8 mouse cellular contexts compared by ENCODE assay signal in genomic region chr8:92771856-92772650, GRCm38 (mm10). TPM values are rescaled to one million over a fixed set of nuclear protein-coding genes. Genes with fewer than 3 reads are reported as not detected.
DNase-seq lines count a peak whose midpoint lies in the region; ATAC-seq and TF ChIP-seq lines count a peak whose summit lies in the region.

No protein-coding gene starts in this region.

- no peaks in the 10 kb centered on the region for H3K36me3 ChIP-seq in thymus, adult 2 months (ENCODE audit: control insufficient read depth, insufficient read depth, low read length)
- no peaks in the 10 kb centered on the region for H3K36me3 ChIP-seq in liver, embryonic 13.5 days

- H3K27ac ChIP-seq in thymus, adult 2 months (ENCODE audit: control insufficient read depth, insufficient read depth, low read length), result no peak overlapping the region
- H3K27ac ChIP-seq in liver, embryonic 13.5 days, result no peak overlapping the region

- no peaks in the 10 kb centered on the region for H3K9me3 ChIP-seq in liver, embryonic 13.5 days (replicated peaks)

- no peak for TF ChIP-seq CTCF in thymus, adult 2 months (IDR thresholded peaks at IDR 0.05; ENCODE audit: borderline replicate concordance, control insufficient read depth, extremely low read depth, insufficient read depth, low read length, poor library complexity)

- H3K4me3 ChIP-seq in thymus, adult 2 months (ENCODE audit: control insufficient read depth, insufficient read depth, low read length), result peak overlapping the region; percentile 20; the same call in 1 of the 2 replicates
- H3K4me3 ChIP-seq in liver, embryonic 13.5 days (replicated peaks), result peak overlapping the region; percentile 14; the same call in 1 of the 2 replicates

- WGBS in thymus, adult 2 months, result 48% methylated on average over 14 of the region's 14 CpGs
- 33% methylated on average over 14 of the region's 14 CpGs for WGBS in liver, embryonic 13.5 days (ENCODE audit: insufficient replicate concordance)

- no peak overlapping the region for H3K9ac ChIP-seq in liver, embryonic 13.5 days

- peak overlapping the region; percentile 24; the same call in 1 of the 2 replicates for H3K4me2 ChIP-seq in liver, embryonic 13.5 days

- no peak for ATAC-seq in liver, embryonic 13.5 days (ENCODE audit: low read depth)
- no peak for ATAC-seq in erythroid progenitor cell, adult 5-6 weeks (replicated peaks; ENCODE audit: low FRiP score, poor library complexity, severe bottlenecking)

- DNase-seq in adrenal gland, postnatal 14 days, result peak; percentile 25
- DNase-seq in adrenal gland, adult 8-10 months, result no peak
- peak; percentile 25 for DNase-seq in thymus, adult 2 months
- no peak for DNase-seq in thymus, adult 18-20 months
- no peak for DNase-seq in liver, embryonic 13.5 days
- no peak for DNase-seq in frontal cortex, postnatal 14 days (ENCODE audit: low spot score in 2 of 2)
- no peak for DNase-seq in cerebellum, postnatal 10 days

- no peaks in the 10 kb centered on the region for H3K4me1 ChIP-seq in thymus, adult 2 months (replicated peaks; ENCODE audit: control insufficient read depth, insufficient read depth, low read length)
- H3K4me1 ChIP-seq in liver, embryonic 13.5 days (replicated peaks), result no peaks in the 10 kb centered on the region

- no peak for TF ChIP-seq POLR2A in thymus, adult 2 months (IDR thresholded peaks at IDR 0.05; ENCODE audit: control insufficient read depth, extremely low read depth, insufficient read depth, low read length, poor library complexity)

- H3K27me3 ChIP-seq in thymus, adult 2 months (ENCODE audit: control insufficient read depth, insufficient read depth, low read length), result no peaks in the 10 kb centered on the region
- H3K27me3 ChIP-seq in liver, embryonic 13.5 days, result no peaks in the 10 kb centered on the region

RNA-seq across cellular contexts. Expression of gene Mmp2, which starts 55.0 kb away (rescaled TPM):
- total RNA-seq in adrenal gland, postnatal 14 days (2021), result 50.8 and 60.4 TPM in 2 replicates
- total RNA-seq in adrenal gland, adult 8-10 months (2022), result 10 to 100 TPM; 17.9 to 57.2 (median 28.4) TPM
- polyA plus RNA-seq in thymus, adult 2 months (2012; rRNA removed), result 41.5 and 55.9 TPM in 2 replicates
- 12.4 and 13.2 TPM in 2 replicates for polyA plus RNA-seq in liver, embryonic 13.5 days (2015; fragmentation: Nextera tagmentation; extraction: Ambion mirVana)
- not detected in 2 replicates for total RNA-seq in erythroid progenitor cell, adult 5-6 weeks (2015; ENCODE audit: low replicate concordance)
- not detected in 2 replicates for total RNA-seq in erythroid progenitor cell, adult 5-6 weeks (2017; ENCODE audit: low replicate concordance)

Comparison
In these comparisons a context has a peak if more than half of its experiments do, and no peak if none do; other contexts are left out.
1. DNase-seq: peak in adrenal gland, postnatal 14 days (single experiment) and thymus, adult 2 months (single experiment); none in adrenal gland, adult 8-10 months (single experiment), thymus, adult 18-20 months (0 of 2), liver, embryonic 13.5 days (single experiment), frontal cortex, postnatal 14 days (0 of 2) and cerebellum, postnatal 10 days (0 of 2).
2. RNA of gene Mmp2, which starts 55.0 kb away (total RNA-seq): 50.8 to 60.4 TPM in adrenal gland, postnatal 14 days and 17.9 to 57.2 TPM in adrenal gland, adult 8-10 months; not detected in erythroid progenitor cell, adult 5-6 weeks; every median in the first group is over 10 times any median in the second.